Mouse (Mus musculus): ENCODE results near the gene Rbm47. TPM values are rescaled to one million over a fixed set of nuclear protein-coding genes. Genes with fewer than 3 reads are reported as not detected.

Rbm47 gene
- polyA plus RNA-seq, 1 experiment = 37.2 TPM

DNA sequence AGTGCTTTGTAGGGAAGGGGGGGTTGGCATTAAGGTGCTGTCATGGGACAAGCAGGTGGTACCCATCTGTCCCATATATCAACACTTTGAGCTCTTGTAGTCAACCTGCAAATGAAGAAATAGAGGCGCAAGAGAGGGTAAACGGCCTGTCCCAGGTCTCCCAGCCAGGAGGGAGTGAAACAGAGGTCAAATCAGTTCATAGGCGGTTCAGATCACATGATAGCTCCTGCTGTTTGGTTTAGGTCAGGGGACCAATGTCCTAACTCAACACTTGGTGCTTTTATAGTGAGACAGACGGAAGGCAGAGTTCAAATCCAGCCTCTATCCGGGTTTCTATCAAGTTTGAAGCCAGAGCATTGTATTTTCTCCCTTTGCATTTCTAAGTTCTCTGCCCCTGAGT lies 6.0 kb downstream of the Rbm47 start:
- no peak overlapping the region for H3K4me3 ChIP-seq (replicated peaks; ENCODE audit: extremely low read depth, low read depth, low read length)
- 80% methylated on average over 5 of the region's 5 CpGs for WGBS
- H3K4me1 ChIP-seq (ENCODE audit: control insufficient read depth, insufficient read depth, low read length) = no peaks in the 10 kb centered on the region
- DNase-seq = no peak
- no peak for TF ChIP-seq POLR2A (IDR thresholded peaks at IDR 0.05; ENCODE audit: borderline replicate concordance, extremely low read depth, low read depth, low read length)
- no peak for TF ChIP-seq CTCF (IDR thresholded peaks at IDR 0.05; ENCODE audit: insufficient read depth, low read length)

DNA sequence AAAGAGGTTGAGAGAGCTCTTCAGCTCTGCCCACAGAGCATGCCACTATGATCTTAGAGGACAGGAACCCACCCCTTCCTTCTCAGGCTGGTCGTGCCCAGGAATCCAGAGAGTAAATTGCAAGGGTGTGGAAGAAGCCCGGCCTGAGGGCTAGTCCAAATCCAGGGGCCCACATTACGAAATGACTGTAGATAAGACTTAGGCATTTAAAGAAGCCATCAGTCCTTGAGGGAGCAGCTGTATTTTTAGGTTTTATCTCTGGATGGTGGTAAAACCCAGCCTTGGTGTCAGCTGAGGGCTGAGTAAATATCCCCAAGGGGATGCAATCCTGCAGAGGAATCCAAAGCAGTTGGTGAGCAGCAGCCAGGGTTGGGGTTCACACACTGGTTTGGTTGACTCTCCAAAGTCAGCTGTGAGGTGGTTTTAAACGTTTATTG lies 6.7 kb downstream of the Rbm47 start:
- Histone ChIP-seq H3K4me3 (replicated peaks; ENCODE audit: extremely low read depth, low read depth, low read length) (no peak overlapping the region), H3K4me1 (ENCODE audit: control insufficient read depth, insufficient read depth, low read length) (no peaks in the 10 kb centered on the region)
- no peak for TF ChIP-seq CTCF (IDR thresholded peaks at IDR 0.05; ENCODE audit: insufficient read depth, low read length)
- TF ChIP-seq POLR2A (IDR thresholded peaks at IDR 0.05; ENCODE audit: borderline replicate concordance, extremely low read depth, low read depth, low read length) = no peak
- DNase-seq = no peak
- WGBS = 22% methylated on average over 4 of the region's 4 CpGs

GRCm38 (mm10) chr5:66165748-66166147 lies 7.2 kb downstream of the Rbm47 start:
- no peak overlapping the region for H3K4me3 ChIP-seq (replicated peaks; ENCODE audit: extremely low read depth, low read depth, low read length)
- WGBS = 47% methylated on average over 8 of the region's 8 CpGs
- H3K4me1 ChIP-seq (ENCODE audit: control insufficient read depth, insufficient read depth, low read length) = no peaks in the 10 kb centered on the region
- no peak for DNase-seq
- TF ChIP-seq CTCF (IDR thresholded peaks at IDR 0.05; ENCODE audit: insufficient read depth, low read length) (no peak), POLR2A (IDR thresholded peaks at IDR 0.05; ENCODE audit: borderline replicate concordance, extremely low read depth, low read depth, low read length) (no peak)

DNA sequence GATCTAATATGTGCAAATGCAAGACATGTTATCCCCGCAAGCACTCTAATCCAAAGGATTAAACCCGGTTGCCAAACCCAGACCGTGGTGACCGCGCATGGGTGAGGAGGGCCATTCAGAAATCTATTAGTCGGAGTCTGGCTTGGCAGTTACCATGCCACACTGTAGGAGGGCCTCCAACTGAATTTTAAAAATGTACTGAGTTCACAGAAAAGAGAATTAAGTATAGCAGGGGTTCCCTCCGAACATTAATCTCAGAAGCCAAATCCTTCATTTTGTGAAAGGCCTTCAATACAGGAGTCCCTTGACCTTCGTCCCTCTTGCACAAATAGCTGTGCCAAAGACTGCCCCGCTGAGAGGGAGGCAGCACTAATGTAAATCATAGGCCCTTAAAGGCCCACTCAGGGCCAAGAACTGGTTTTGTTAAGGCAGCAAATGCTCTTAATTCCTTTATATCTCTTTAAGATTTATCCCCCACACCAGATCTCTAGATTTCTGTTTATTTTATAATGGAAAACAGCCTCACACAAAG lies 16.4 kb downstream of the Rbm47 start:
- DNase-seq = no peak
- H3K4me3 ChIP-seq (replicated peaks; ENCODE audit: extremely low read depth, low read depth, low read length) = no peak overlapping the region
- TF ChIP-seq POLR2A (IDR thresholded peaks at IDR 0.05; ENCODE audit: borderline replicate concordance, extremely low read depth, low read depth, low read length) (no peak), CTCF (IDR thresholded peaks at IDR 0.05; ENCODE audit: insufficient read depth, low read length) (no peak)
- no peaks in the 10 kb centered on the region; the same call in 1 of the 2 replicates for H3K4me1 ChIP-seq (ENCODE audit: control insufficient read depth, insufficient read depth, low read length)
- 69% methylated on average over 9 of the region's 9 CpGs for WGBS

- TF ChIP-seq POLR2A (IDR thresholded peaks at IDR 0.05; ENCODE audit: borderline replicate concordance, extremely low read depth, low read depth, low read length) (no peak), CTCF (IDR thresholded peaks at IDR 0.05; ENCODE audit: insufficient read depth, low read length) (no peak)
- 67% methylated on average over 6 of the region's 6 CpGs for WGBS
- no peak for DNase-seq
- H3K4me1 ChIP-seq (ENCODE audit: control insufficient read depth, insufficient read depth, low read length) = no peaks in the 10 kb centered on the region; the same call in 1 of the 2 replicates
- H3K4me3 ChIP-seq (replicated peaks; ENCODE audit: extremely low read depth, low read depth, low read length) = no peak overlapping the region
These were observed 18.3 kb downstream of the Rbm47 start for GRCm38 (mm10) chr5:66154616-66155015.

- WGBS = 35% methylated on average over 5 of the region's 5 CpGs
- no peak for DNase-seq
- no peak for TF ChIP-seq POLR2A (IDR thresholded peaks at IDR 0.05; ENCODE audit: borderline replicate concordance, extremely low read depth, low read depth, low read length)
- TF ChIP-seq CTCF (IDR thresholded peaks at IDR 0.05; ENCODE audit: insufficient read depth, low read length) = no peak
These were observed 19.4 kb downstream of the Rbm47 start for GRCm38 (mm10) chr5:66153486-66153885.

DNA sequence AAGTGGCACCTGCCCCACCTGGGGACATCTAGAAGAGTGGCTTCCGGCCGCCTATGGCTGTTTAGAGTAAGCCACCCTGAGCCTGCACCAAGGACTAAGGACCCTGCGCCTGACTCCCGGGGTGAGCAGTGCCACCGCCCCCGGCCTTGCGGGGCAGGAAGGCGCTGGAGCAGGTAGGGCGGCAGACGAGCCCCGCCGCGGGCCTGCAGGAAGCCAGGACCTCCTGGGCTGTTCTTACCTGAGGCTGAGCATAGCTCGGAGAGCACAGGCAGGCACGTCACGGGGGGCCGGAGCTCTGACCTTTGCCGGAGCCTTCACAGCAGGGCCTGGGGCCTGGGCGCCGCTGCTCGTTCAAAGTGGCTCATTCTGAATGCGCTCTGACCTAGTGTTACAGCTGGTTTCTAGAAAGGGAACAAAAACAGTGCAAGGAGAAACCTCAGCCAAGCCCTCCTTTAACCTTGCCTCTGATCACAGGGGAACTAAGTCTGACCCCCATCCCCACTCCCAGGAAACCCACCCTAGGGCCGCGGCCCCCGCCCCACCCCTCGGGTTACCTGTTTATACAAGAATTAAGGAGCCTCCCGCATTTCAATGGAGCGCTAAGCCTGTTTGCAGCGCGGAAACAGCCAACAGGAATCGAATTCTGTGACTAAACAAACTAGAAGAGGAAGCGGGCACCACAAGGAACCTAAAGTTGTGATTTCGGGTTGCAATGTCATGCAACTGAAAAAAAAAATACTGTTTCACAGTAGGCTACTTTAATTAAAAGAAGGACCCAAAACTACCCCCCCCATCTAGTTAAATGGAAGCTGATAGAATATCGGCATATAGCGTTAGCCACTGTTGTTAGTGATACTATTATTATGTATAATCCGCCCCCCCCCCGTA lies 21.4 kb downstream of the Rbm47 start:
- peak overlapping the region; percentile 54 for H3K4me3 ChIP-seq (replicated peaks; ENCODE audit: extremely low read depth, low read depth, low read length)
- DNase-seq = peak; percentile 75
- WGBS = 13% methylated on average over 37 of the region's 37 CpGs
- TF ChIP-seq POLR2A (IDR thresholded peaks at IDR 0.05; ENCODE audit: borderline replicate concordance, extremely low read depth, low read depth, low read length) (peak; percentile 40; the same call in 1 of the 2 replicates), CTCF (IDR thresholded peaks at IDR 0.05; ENCODE audit: insufficient read depth, low read length) (no peak)
- H3K4me1 ChIP-seq (ENCODE audit: control insufficient read depth, insufficient read depth, low read length) = no peaks in the 10 kb centered on the region; the same call in 1 of the 2 replicates

More at GRCm38 (mm10) chr5:66153486-66153885, 19.4 kb downstream of the Rbm47 start:
- no peaks in the 10 kb centered on the region; the same call in 1 of the 2 replicates for H3K4me1 ChIP-seq (ENCODE audit: control insufficient read depth, insufficient read depth, low read length)
- H3K4me3 ChIP-seq (replicated peaks; ENCODE audit: extremely low read depth, low read depth, low read length) = no peak overlapping the region

DNA sequence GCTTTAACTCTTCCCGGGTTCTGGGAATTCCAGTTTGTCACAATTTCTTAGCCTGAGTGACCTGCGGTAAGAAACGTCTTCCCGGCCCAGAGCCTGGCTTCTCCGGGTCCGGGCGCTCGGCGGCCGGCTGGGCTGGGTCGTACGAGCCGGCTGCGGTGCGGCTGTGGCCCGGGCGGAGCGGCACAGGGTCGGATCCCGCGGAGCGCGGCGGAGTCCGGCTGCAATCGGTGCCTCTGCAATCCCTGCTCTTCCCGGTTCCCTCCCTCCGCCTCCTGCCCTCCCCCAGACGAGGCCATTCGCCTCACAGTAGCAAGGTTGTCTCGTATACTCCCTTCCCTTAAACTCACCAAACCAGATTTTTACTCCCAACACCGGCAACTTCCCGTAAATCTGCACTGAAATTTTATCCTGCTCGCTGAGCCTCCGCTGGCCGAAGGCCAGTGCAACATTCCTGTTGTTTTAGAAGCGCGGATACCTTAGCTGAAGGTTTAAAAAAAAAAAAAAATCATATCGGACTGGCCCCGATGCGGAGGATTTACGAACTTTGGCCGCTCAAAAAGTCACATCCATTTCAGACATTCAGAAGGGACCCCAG lies 22.1 kb downstream of the Rbm47 start:
- H3K4me3 ChIP-seq (replicated peaks; ENCODE audit: extremely low read depth, low read depth, low read length) = peak overlapping the region; percentile 54
- no peak for TF ChIP-seq CTCF (IDR thresholded peaks at IDR 0.05; ENCODE audit: insufficient read depth, low read length)
- peak; percentile 46; the same call in 1 of the 2 replicates for TF ChIP-seq POLR2A (IDR thresholded peaks at IDR 0.05; ENCODE audit: borderline replicate concordance, extremely low read depth, low read depth, low read length)
- no peaks in the 10 kb centered on the region; the same call in 1 of the 2 replicates for H3K4me1 ChIP-seq (ENCODE audit: control insufficient read depth, insufficient read depth, low read length)
- DNase-seq = peak; percentile 76
- under 1% methylated on average over 43 of the region's 43 CpGs for WGBS

- 3% methylated on average over 18 of the region's 18 CpGs for WGBS
These were observed 22.7 kb downstream of the Rbm47 start for GRCm38 (mm10) chr5:66150106-66150705.

More at GRCm38 (mm10) chr5:66150106-66150705, 22.7 kb downstream of the Rbm47 start:
- no peak for TF ChIP-seq CTCF (IDR thresholded peaks at IDR 0.05; ENCODE audit: insufficient read depth, low read length)
- TF ChIP-seq POLR2A (IDR thresholded peaks at IDR 0.05; ENCODE audit: borderline replicate concordance, extremely low read depth, low read depth, low read length) = no peak
- H3K4me1 ChIP-seq (ENCODE audit: control insufficient read depth, insufficient read depth, low read length) = no peaks in the 10 kb centered on the region; the same call in 1 of the 2 replicates
- H3K4me3 ChIP-seq (replicated peaks; ENCODE audit: extremely low read depth, low read depth, low read length) = peak overlapping the region; percentile 48
- DNase-seq = no peak
